Mouse (Mus musculus) kidney, adult 2 months (tissue): ENCODE measurements around the gene Nfatc2.

Experiments used
- CTCF ChIP-seq: fragments of 200-500 bp; conservative IDR thresholded peaks from 2 replicates; pipeline ENCODE4 v1.5.1; 2011; ENCODE audit warnings: low read depth, mild to moderate bottlenecking, control low read depth, low read length, moderate library complexity, mixed read lengths; ENCODE audit not compliant: insufficient read depth, insufficient read length
- POLR2A ChIP-seq: fragments of 200-500 bp; IDR thresholded peaks from one replicate; pipeline ENCODE4 v1.6.1; 2011; ENCODE audit warnings: low read depth, low read length, control low read depth

DNA sequence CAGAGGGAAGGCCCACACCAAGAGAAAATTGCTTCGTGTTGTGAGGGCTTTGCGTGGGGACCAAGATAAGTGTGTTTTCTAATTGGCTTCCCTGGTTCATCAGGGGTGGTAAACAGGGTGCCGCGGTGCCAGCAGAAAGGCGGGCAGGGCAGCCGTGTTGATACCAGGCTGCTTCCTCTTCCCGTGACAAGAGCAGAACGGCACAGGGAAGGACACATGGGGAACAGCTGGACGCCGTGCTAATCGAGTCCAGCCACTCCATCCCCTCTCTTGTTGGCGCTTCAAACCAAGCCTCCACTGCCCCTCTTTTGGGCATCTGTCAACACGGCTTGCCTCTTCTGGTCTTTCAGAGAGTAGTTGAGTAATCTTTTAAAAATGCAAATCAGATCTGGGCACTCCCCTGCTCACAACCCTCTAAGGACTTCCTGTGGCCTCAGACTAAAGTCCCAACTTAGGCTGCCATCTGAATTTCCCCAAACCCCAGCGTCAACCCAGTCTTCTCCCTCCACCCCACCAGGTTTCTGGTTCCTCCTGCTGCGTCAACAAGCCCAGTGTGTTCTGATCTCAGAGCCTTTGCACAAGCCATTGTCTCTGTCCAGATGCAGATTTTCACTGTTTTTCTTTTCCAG, 61.7 kb downstream of the Nfatc2 start:
- TF ChIP-seq CTCF (no peak), POLR2A (no peak)
